Mouse (Mus musculus) erythroblast, embryonic 14.5 days (primary cell): ENCODE data around the gene Gm49369. TPM values are rescaled to one million over a fixed set of nuclear protein-coding genes. Genes with fewer than 3 reads are reported as not detected.

Experiments used
- H3K27me3 ChIP-seq: 2 replicates; pipeline ENCODE4 v1.6.1; 2012; ENCODE audit warnings: inconsistent platforms; ENCODE audit not compliant: control insufficient read depth
- H3K36me3 ChIP-seq: 2 replicates; pipeline ENCODE4 v1.6.1; 2012; ENCODE audit warnings: mild to moderate bottlenecking, inconsistent platforms; ENCODE audit not compliant: control insufficient read depth
- H3K4me1 ChIP-seq: 2 replicates; pipeline ENCODE4 v1.6.1; 2012; ENCODE audit warnings: inconsistent platforms; ENCODE audit not compliant: control insufficient read depth
- H3K4me3 ChIP-seq: replicated peaks from 2 replicates; pipeline ENCODE3; 2012; ENCODE audit warnings: moderate library complexity, mild to moderate bottlenecking, inconsistent platforms
- H3K9me3 ChIP-seq: 2 replicates; pipeline ENCODE4 v1.6.1; 2012; ENCODE audit warnings: low read length, inconsistent platforms, mixed read lengths; ENCODE audit not compliant: control insufficient read depth
- GATA1 ChIP-seq: IDR thresholded peaks from 2 replicates; pipeline ENCODE4 v1.6.1; 2012; ENCODE audit warnings: low read length, inconsistent platforms, mixed read lengths
- TAL1 ChIP-seq: IDR thresholded peaks from 3 replicates; pipeline ENCODE4 v1.6.1; 2012; ENCODE audit warnings: low read length, inconsistent platforms, mixed read lengths
- polyA plus RNA-seq: library from polyadenylated mRNA; stranded (reverse); fragments of >175 nt; gene quantifications from 2 replicates; pipeline ENCODE4 v1.2.3, GENCODE M21; 2012

Gm49369 gene
- polyA plus RNA-seq, 1 experiment, result 19.8 TPM

DNA sequence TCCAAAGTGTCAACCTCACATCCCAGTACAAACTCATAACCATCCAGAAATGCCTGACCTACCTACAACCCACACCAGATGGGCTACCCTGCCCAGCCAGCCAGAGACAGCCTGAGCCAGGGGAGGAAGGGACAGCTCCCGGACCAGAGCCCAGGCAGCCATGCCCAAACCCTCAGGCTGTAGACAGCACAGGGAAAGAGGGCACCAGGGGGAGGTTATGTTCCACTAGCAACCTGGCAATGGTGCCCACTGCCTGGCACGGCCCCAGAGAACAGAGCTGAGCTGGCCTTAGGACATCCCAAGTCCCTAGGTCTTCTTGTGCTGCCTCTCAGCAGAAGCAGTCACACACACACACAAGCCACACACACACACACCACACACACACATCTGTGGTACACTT is 13.6 kb downstream of the Gm49369 start:
- TF ChIP-seq TAL1 (no peak), GATA1 (no peak)
- Histone ChIP-seq H3K27me3 (peaks cover 70% of the 10 kb centered on the region), H3K4me3 (no peak overlapping the region), H3K9me3 (peaks cover 4% of the 10 kb centered on the region; the same call in 1 of the 2 replicates), H3K36me3 (peaks cover under 1% of the 10 kb centered on the region), H3K4me1 (peaks cover 24% of the 10 kb centered on the region)

DNA sequence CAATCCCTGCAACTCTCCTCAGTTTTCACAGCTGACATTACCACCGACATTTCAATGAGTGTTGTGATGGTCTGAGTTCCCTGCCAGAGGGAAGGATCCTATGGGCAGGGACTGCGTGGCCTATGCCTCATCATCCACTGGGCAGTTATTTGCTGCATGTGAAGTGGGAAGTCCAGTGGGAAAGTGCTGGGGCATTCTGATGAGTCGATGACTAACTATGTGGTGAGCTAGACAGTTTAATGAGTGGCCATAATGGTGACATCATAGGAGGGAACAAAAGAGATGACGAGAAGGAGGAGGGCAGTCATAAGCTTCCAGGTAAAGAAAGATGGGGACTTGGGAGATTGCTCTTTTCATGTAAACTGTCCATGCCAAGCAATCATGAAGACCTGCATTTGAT is 19.4 kb downstream of the Gm49369 start:
- no peak overlapping the region for H3K4me3 ChIP-seq
- peaks cover 19% of the 10 kb centered on the region for H3K4me1 ChIP-seq
- H3K36me3 ChIP-seq, result no peaks in the 10 kb centered on the region
- no peaks in the 10 kb centered on the region for H3K9me3 ChIP-seq
- no peak for TF ChIP-seq TAL1
- no peak for TF ChIP-seq GATA1
- peaks cover 14% of the 10 kb centered on the region for H3K27me3 ChIP-seq

DNA sequence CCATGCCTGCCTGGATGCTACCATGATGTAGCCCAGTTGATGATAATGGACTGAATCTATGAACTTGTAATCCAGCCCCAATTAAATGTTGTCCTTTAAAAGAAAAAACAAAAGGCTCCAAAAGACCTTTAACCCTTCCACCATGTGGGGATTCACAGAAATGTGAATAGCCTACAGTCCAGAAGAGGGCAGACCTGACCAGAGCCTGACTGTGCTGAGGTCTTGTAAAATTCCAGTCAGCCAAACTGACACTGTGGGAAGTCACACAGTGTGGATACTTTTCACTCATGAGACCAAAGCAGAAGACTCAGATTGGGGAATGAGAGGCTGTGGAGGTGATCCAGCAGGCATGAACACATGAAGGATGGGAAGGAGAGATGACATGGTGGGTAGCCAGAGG is 21.7 kb downstream of the Gm49369 start:
- H3K9me3 ChIP-seq, result no peaks in the 10 kb centered on the region
- H3K4me3 ChIP-seq, result no peak overlapping the region
- peaks cover 29% of the 10 kb centered on the region for H3K4me1 ChIP-seq

DNA sequence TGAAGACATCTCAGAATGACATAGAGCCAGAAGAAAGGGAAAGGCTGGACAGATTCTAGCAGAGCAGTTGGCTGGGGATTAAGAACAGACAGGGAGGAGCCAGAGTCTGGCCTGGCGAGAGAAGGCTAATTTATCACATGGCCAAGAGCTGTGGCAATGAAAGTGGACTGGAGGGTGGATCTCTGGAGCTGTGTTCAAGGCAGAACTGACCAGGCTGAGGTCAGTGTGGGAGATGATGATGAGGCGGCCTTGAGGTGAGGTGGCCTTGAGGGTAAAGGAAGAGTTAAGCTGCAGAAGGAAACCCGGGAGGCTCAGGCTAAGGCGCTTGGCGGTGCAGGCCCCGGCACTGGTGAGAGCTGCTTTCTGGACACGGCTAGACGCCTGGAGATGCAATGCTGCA is 23.3 kb downstream of the Gm49369 start:
- H3K27me3 ChIP-seq, result peaks cover 2% of the 10 kb centered on the region; the same call in 1 of the 2 replicates
- no peaks in the 10 kb centered on the region for H3K9me3 ChIP-seq
- TF ChIP-seq GATA1, result no peak
- no peak for TF ChIP-seq TAL1
- H3K4me1 ChIP-seq, result peaks cover 40% of the 10 kb centered on the region
- H3K36me3 ChIP-seq, result no peaks in the 10 kb centered on the region
- no peak overlapping the region for H3K4me3 ChIP-seq

More for the DNA sequence above, 21.7 kb downstream of the Gm49369 start:
- Histone ChIP-seq H3K36me3 (no peaks in the 10 kb centered on the region), H3K27me3 (peaks cover 2% of the 10 kb centered on the region; the same call in 1 of the 2 replicates)
- TF ChIP-seq GATA1 (no peak), TAL1 (no peak)

DNA sequence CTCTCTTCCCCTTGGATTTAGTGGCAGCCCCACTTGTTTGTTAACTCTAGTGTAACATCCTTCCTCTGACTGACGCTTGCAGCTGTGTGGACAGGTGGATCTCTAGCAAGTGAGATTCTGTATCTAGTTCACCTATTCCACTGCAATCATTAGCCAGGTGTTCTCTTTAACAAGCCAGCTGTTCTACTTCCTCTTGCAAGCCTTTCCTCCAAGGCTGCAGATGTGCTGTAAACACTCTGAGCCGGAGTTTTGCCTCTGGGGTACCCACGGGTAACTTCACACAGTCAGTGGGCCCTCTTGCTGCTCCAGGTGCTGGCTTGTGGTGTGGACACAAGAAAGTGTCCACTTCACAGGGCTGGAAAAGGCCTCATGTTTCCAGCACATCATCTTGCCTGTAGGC is 24.9 kb downstream of the Gm49369 start:
- Histone ChIP-seq H3K9me3 (no peaks in the 10 kb centered on the region), H3K4me1 (peaks cover 56% of the 10 kb centered on the region), H3K36me3 (no peaks in the 10 kb centered on the region; the same call in 1 of the 2 replicates), H3K27me3 (peaks cover 2% of the 10 kb centered on the region; the same call in 1 of the 2 replicates), H3K4me3 (no peak overlapping the region)
- TF ChIP-seq GATA1, result no peak
- TF ChIP-seq TAL1, result no peak

DNA sequence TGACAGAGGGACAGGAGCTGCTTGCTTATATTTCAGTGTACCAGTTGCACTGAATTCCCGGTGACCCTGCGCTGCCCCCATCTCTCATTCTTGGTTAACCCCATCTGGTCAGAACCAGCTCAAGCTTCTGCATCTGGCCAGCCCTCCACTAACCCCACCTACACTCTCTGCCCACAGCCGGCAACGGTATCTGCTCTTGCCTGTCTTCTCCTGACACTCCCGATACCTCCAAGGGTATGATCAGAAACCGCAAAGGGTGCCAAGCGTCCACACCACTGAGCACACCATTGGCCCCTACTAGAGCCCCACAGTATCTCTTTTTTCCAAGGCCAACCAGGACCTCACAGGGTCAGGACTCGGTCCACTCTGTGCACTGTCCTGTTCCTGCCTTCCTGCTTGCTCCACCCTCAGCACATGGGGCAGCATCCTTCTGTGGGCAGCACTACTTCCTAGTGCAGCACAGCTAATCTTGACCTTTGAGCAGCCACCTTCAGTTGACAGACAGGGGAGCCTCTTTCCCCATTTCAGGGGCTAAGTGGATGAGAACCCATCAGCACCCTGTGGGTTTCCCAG is 27.7 kb downstream of the Gm49369 start:
- Histone ChIP-seq H3K4me1 (peaks cover 70% of the 10 kb centered on the region), H3K27me3 (peaks cover 2% of the 10 kb centered on the region; the same call in 1 of the 2 replicates), H3K4me3 (peak overlapping the region; percentile 43), H3K9me3 (no peaks in the 10 kb centered on the region), H3K36me3 (no peaks in the 10 kb centered on the region; the same call in 1 of the 2 replicates)
- TF ChIP-seq GATA1 (no peak), TAL1 (peak; percentile 22; the same call in 1 of the 3 replicates)

DNA sequence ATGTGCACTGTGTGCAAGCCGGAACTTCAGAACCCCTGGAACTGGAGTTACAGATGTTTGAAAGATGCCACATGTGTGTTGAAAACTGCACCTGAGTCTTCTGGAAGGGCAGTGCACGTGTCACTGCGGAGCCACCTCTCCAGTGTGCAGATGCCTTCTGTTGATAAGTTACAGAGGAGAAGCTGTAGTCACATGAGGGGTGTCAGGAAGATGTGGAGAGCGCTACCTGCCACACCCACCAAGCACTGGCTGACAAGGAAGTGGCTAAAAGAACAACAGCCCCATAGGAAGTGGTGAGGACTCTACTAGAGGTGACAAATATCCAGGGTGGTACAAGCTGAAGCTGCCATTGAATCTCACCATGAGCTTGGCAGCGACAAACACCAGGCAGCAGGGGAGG is 28.6 kb downstream of the Gm49369 start:
- H3K4me1 ChIP-seq, result peaks cover 71% of the 10 kb centered on the region
- peaks cover 2% of the 10 kb centered on the region; the same call in 1 of the 2 replicates for H3K27me3 ChIP-seq
- no peaks in the 10 kb centered on the region; the same call in 1 of the 2 replicates for H3K36me3 ChIP-seq
- peak; percentile 57; the same call in 1 of the 2 replicates for TF ChIP-seq GATA1
- peak; percentile 63 for TF ChIP-seq TAL1
- H3K4me3 ChIP-seq, result peak overlapping the region; percentile 43
- no peaks in the 10 kb centered on the region for H3K9me3 ChIP-seq

DNA sequence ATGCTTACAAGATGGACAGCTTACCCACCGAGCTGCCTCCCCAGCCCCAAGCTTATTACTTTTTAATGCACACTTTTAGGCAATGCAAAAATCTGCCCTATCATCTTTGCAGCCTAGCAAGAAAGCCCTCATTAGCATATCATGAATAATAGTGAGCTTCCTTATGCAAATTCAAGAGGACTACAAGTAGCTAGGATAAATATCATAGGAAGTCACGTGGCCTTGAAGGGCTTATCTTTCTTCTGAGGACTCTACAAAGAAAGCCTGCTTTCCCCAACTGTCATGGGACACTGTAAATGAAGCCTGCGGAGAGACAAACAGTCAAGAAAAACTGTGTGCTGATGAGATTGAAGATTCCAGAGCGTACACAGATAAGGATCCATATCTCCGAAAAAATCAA is 30.9 kb downstream of the Gm49369 start:
- peaks cover 86% of the 10 kb centered on the region for H3K4me1 ChIP-seq
- H3K4me3 ChIP-seq, result no peak overlapping the region
- TF ChIP-seq GATA1 (no peak), TAL1 (no peak)
- no peaks in the 10 kb centered on the region; the same call in 1 of the 2 replicates for H3K36me3 ChIP-seq
- no peaks in the 10 kb centered on the region for H3K9me3 ChIP-seq
- no peaks in the 10 kb centered on the region for H3K27me3 ChIP-seq

DNA sequence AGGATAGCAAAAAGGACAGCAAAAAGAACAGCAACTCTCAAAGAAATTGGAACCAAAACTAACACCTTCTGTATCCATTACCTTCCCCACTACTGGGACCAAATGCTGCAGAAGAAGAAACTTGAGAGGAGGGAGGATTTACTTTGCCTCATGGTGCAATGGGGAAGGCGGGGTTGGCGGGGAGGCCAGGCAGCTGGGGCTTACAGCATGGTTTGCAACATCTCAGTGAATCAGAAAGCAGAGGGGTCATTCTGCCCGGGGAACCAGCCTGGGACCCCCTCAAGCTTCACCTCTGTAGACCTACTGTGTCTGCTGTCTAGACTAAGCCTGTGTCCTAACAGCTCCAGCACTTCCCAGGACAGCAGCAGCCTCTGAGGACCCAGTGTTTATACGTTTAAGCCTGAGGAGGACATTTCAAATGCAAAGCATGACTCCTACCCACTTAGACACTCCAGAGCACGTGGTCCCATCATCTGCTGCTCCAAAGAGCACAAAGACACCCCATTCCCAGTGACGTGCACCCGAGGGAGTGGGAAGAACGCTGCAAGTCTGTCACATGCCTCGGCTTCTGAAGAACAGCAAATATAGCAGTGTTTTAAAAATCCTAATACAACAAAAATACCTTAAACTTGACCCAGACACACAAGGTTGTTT is 33.0 kb downstream of the Gm49369 start:
- TF ChIP-seq TAL1 (no peak), GATA1 (no peak)
- peaks cover 71% of the 10 kb centered on the region for H3K4me1 ChIP-seq
- H3K27me3 ChIP-seq, result no peaks in the 10 kb centered on the region
- no peaks in the 10 kb centered on the region for H3K9me3 ChIP-seq
- H3K36me3 ChIP-seq, result no peaks in the 10 kb centered on the region; the same call in 1 of the 2 replicates
- no peak overlapping the region for H3K4me3 ChIP-seq
